Mouse (Mus musculus) embryonic fibroblast, embryonic 13.5 days (primary cell): ENCODE data around the gene Atp1a2.

ENCODE experiments used
- CTCF ChIP-seq: IDR thresholded peaks from 2 replicates; pipeline ENCODE4 v1.5.1; 2011; ENCODE audit warnings: mild to moderate bottlenecking, control low read depth, low read length, moderate library complexity, borderline replicate concordance; ENCODE audit not compliant: insufficient read depth
- POLR2A ChIP-seq: IDR thresholded peaks from 2 replicates; pipeline ENCODE4 v1.6.1; 2011; ENCODE audit warnings: low read depth, mild to moderate bottlenecking, control low read depth, low read length, moderate library complexity

- TF ChIP-seq POLR2A (no peak), CTCF (no peak)
Observed at GRCm38 (mm10) chr1:172328041-172328440, 30.2 kb upstream of the Atp1a2 start.
